Mouse (Mus musculus): ENCODE measurements around the gene Rab11fip3.

Gene Rab11fip3

DNA sequence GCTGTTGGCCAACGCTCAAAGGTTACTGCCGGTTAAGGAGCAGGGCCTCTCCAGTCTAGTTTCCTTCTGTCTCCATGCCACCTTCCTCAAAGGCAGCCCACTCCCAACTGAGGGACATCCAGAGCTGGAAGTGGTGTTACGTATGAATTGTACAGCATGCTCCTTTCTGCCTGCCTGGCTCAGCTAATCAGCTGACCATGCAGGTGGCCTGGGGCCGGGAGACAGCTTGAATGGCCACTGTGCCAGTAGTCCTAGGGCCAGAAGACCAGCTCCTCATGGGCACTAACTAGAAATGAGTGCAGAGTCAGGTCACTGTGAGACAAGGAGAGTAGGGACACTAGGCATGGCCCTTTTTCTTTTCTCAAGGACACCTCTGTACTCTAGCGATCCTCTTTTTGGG is 116.2 kb downstream of the Rab11fip3 start:
- no peak for DNase-seq

DNA sequence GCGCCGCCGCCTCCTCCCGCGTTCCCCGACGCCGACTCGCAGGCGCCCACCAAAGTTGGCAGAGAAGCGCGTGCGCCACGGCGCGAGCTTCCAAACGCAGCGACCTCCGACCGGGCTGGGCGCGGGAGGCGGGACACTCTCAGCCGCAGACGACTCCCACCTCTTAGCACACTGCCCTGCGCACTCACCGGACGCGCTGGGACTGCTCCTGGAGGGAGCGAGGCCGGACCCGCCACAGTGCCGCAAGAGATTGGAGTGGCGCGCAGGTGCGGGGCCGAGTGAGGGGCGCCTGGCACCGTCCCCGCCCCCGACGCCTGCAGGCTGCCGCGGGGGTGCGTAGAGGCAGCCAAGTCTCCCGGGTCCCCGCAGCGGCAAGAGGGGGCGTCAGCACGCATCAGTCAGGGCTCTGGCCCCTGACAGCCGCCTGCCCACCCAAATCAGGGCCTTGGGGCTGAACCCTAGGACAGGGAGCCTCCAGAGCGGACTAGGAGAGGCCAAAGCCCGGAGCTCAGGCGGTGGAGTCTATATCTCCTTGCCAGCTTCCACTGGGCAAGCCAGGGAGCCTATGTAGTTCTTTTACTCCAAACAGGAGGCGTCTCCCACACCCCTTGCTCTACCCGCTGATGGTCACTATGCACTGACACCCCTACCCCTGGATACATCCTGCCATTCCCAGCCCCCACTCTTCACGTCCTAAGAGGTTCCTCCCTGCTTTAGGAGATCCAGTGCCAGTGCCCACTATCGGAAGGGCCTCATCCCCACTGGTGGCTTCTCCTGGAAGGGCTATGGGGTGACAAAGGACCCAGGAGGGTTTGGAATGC is 117.3 kb downstream of the Rab11fip3 start, which contains the start of gene A930017K11Rik:
Gene A930017K11Rik (minus strand): TSS at position 763 of the 821 bp plus-strand sequence.
- no peak for DNase-seq

- DNase-seq, result no peak
Observed at GRCm38 (mm10) chr17:25951225-25951802, 118.0 kb downstream of the Rab11fip3 start.

GRCm38 (mm10) chr17:25950706-25951105 is 118.6 kb downstream of the Rab11fip3 start:
- DNase-seq, result no peak

DNA sequence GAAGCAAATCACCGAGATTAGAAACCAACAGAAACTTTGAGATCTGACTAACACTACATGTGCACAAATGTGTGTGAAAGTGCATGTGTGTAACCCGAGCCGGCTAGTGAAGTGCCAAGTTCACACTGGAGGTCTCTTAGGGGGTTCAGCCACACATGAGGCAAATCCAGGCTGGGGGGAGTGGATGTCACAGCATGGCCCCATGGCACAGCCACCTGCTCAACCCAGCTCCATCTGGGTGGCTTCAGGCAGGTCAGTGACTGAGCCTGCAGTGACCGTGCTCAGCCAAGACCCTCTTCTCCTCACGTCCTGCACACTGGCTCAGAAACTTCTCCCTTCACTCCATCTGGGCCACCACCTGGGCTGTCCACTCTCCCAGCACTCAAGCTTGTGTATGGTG is 119.4 kb downstream of the Rab11fip3 start:
- no peak for DNase-seq

GRCm38 (mm10) chr17:25948051-25948450 is 121.3 kb downstream of the Rab11fip3 start:
- DNase-seq, result no peak

GRCm38 (mm10) chr17:25947576-25947975 is 121.8 kb downstream of the Rab11fip3 start:
- no peak for DNase-seq

GRCm38 (mm10) chr17:25946891-25947290 is 122.5 kb downstream of the Rab11fip3 start:
- no peak for DNase-seq

- no peak for DNase-seq
Observed at GRCm38 (mm10) chr17:25946349-25946748, 123.0 kb downstream of the Rab11fip3 start.

DNA sequence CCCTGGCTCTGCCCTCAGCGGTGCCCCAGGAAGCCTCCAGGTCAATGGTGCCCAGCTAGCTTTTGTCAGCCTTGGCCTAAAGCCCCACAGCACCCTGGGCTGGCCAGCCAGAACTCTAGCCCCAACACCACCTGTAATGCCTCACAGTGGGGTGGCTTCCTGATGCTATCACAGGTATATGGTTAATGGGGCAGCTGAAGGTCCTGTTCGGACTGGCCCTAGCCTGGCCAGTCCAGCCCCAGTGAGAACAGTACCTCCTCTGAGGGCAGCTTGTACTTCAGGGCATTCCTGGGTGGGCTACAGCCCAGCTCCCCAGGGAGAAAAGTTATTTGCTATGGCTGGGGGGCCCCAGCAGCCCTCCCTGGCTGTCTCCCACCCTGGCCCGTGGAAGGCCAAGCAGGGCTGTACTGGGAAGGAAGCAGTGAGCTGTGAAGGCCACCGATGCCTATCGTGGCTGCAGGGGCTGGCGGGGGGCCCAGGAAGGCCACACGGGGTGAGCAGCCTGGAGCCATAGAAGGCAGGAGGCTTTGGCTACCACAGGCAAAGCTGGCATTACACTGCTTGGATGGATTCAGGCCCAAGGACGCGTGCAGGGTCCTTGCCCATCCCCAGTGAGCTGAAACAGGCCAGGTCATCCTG is 123.7 kb downstream of the Rab11fip3 start:
- DNase-seq, result no peak

GRCm38 (mm10) chr17:25944366-25945163 is 124.8 kb downstream of the Rab11fip3 start, which contains the start of the genes Pigq and Nhlrc4:
Gene Pigq (minus strand): TSS chr17:25944936.
Gene Nhlrc4 (minus strand): TSS chr17:25944961.
- DNase-seq, result no peak

DNA sequence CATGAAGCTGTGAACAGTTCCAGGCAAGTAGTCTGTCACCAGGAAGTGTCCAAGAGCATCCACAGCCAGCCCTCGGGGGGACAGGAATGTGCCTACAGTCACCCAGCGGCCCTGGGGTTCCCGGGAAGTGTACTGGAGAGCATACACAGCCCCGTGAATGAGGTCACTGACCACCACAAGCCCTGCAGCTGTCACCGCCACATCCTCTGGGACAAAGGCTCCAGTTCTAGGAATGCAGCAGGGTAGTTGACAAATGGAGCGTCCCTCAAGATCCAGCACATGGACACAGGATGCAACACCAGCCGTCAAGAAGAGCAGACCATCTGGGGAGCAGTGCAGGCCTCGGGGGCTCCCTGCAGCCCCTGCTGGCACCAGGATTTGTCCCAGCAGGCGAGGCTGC is 125.6 kb downstream of the Rab11fip3 start:
- DNase-seq, result no peak

GRCm38 (mm10) chr17:25943221-25943620 is 126.1 kb downstream of the Rab11fip3 start:
- no peak for DNase-seq

- DNase-seq, result no peak
Observed at GRCm38 (mm10) chr17:25942597-25943151, 126.7 kb downstream of the Rab11fip3 start.

- DNase-seq, result peak; percentile 74
Observed at GRCm38 (mm10) chr17:25941511-25942241, 127.7 kb downstream of the Rab11fip3 start.
